Mouse (Mus musculus): ENCODE data around the gene Ocln.
"Not testable (repeated sequence)": the region's sequence is repeated elsewhere in the genome, so short reads cannot be mapped to it uniquely, and the experiment has no call there.

The Ocln gene

GRCm38 (mm10) chr13:100492061-100492787 lies 60.3 kb downstream of the Ocln start, which contains the start of gene Gtf2h2:
TSS of gene Gtf2h2 (minus strand) at chr13:100492579.
- DNase-seq (ENCODE audit: low spot score in 2 of 2) = peak; percentile 86 to 97

- no peak for DNase-seq (ENCODE audit: low spot score in 2 of 2)
Observed at GRCm38 (mm10) chr13:100491623-100492022, 60.9 kb downstream of the Ocln start.

GRCm38 (mm10) chr13:100490424-100490823 lies 62.1 kb downstream of the Ocln start:
- DNase-seq (ENCODE audit: low spot score in 2 of 2) = no peak

- no peak for DNase-seq (ENCODE audit: low spot score in 2 of 2)
Observed at GRCm38 (mm10) chr13:100483610-100484009, 68.9 kb downstream of the Ocln start.

GRCm38 (mm10) chr13:100463527-100464222 lies 88.8 kb downstream of the Ocln start:
- no peak for DNase-seq (ENCODE audit: low spot score in 2 of 2)

- no peak for DNase-seq (ENCODE audit: low spot score in 2 of 2)
Observed at GRCm38 (mm10) chr13:100461336-100461735, 91.2 kb downstream of the Ocln start.

GRCm38 (mm10) chr13:100452415-100453127 lies 99.9 kb downstream of the Ocln start, which contains the start of gene Naip1:
TSS of gene Naip1 (minus strand) at chr13:100452869.
- DNase-seq (ENCODE audit: low spot score in 2 of 2) = not testable (repeated sequence)

- no peak for DNase-seq (ENCODE audit: low spot score in 2 of 2)
Observed at GRCm38 (mm10) chr13:100449495-100449894, 103.0 kb downstream of the Ocln start.

All from spleen, postnatal 4 days (tissue).